Mouse (Mus musculus): ENCODE data around the gene Fcgr3.
"Not testable (repeated sequence)": the region's sequence is repeated elsewhere in the genome, so short reads cannot be mapped to it uniquely, and the experiment has no call there.

Fcgr3 gene

DNA sequence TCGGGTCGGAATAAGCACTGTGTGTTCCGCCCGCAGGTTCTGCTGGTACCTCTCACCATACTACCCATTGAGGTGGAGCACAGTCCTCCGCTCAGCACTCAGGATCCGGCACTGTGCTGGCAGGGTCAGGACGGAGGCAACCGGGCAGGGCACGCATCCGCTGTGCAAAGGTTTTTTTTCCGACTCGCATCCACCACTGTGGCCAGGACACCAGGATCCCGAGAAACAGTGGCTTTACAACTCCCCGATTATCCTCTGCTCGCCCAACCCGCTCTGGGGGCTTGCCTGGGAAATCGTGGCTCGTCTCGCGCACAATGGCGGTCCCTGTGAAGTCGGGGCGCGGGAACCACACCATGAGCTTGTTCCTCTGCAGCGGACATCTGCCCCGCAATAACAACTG is 21.0 kb upstream of the Fcgr3 start:
- DNase-seq (ENCODE audit: low read depth), result no peak

DNA sequence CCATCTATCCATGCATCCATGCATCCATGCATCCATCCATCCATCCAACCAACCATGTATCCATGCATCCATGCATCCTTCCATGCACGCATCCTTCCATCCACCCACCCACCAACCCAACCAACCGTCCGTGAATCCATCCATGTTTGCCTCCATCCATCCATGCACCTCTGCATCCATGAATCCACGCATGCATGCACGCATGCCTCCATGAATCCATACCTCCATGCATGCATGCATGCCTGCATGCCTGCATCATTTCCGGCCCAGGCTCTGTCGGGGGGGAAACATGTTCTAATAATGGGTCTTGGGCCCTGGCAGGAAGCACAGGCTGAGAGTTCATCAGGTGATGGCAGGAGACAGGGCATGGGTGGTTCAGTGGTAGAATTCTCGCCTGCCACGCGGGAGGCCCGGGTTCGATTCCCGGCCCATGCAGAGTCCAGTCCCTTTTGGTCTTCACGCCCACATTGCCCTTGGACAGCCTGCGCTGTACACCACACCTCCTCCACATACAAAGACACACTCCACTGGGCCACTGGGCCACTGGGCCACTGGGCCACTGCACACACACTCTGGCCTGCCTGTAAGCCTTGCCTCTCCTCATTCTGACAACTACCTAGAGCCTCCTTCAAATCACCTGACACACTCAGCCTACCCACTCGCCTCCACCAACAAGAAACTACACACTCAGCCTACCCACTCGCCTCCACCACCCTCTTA is 16.9 kb upstream of the Fcgr3 start:
- not testable (repeated sequence) for DNase-seq (ENCODE audit: low read depth)

DNA sequence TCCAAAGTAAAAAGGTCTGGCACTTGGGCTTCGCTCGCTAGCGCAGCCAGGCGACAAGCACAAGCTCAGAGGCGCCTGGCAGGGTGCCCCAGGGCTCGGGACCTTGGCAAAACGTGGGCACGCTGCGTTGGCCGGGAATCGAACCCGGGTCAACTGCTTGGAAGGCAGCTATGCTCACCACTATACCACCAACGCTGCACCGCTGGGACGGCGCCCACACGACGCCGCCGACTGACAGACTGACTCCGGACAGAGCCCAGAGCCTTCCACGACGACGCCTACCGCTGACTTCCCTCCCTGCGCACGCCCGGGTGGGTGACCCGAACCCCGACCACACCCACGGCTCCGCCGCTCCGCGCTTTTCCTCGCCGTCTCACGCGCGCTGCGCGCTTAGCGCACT is 15.1 kb upstream of the Fcgr3 start:
- not testable (repeated sequence) for DNase-seq (ENCODE audit: low read depth)

DNA sequence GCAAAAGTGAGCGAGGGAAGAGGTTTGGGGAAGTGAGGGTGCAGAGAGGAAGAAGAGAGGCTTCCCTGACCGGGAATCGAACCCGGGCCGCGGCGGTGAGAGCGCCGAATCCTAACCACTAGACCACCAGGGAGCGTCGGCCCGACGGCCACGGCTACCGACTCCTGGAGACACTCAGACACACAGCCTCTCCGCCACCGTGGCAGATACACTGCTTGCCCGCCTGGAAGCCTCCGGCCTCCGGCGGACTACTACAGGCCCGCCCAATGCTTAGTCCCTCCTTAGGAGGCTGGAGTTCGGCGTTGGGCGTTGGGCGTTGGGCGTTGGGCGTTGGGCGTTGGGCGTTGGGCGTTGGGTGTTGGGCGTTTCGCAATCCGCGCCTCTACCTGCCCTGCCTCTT is 14.6 kb upstream of the Fcgr3 start:
- not testable (repeated sequence) for DNase-seq (ENCODE audit: low read depth)

DNA sequence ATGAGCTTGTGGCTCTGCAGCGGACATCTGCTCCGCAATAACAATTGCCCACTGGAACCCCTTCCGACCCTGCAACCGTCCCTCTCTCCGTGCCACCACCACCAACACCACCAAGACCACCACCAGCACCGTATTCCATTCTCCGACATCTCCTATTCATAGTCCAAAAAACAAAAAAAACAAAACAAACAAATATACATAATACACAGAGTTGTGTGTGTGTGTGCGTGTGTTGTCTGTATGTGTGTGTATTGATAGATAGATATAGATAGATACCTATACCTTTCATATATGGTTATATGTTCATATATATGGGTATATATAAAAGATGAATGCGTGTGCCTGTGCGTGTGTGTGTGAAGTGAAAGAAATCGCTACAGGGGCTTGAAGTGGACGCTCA is 13.7 kb upstream of the Fcgr3 start:
- not testable (repeated sequence) for DNase-seq (ENCODE audit: low read depth)

DNA sequence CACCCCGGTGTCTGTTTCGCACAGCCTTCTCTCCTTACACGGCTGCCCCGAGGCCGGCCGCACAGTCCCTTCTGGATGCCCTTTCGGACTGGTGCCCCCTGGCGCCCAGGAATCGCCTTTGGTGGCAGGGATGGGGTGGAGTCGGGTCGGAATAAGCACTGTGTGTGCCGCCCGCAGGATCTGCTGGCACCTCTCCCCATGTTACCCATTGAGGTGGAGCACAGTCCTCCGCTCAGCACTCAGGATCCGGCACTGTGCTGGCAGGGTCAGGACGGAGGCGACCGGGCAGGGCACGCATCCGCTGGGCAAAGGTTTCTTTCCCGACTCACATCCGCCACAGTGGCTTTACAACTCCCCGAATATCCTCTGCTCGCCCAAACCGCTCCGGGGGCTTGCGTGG is 13.2 kb upstream of the Fcgr3 start:
- DNase-seq (ENCODE audit: low read depth), result not testable (repeated sequence)

DNA sequence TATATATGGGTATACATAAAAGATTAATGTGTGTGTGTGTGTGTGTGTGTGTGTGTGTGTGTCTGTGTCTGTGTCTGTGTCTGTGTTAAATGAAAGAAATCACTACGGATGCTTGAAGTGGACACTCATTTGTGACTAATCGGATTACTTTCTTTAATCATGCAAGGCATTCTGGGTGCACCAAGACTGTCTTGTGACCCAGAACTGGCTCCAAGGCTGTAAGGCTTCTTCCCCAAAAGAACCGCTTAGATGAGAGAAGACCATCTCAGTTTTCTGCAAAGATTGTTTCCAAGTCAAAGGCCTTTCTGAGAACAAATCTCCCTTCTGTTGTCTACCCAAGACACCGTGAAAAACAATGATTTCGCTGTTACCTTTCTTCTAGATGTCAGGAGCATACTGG is 12.5 kb upstream of the Fcgr3 start:
- not testable (repeated sequence) for DNase-seq (ENCODE audit: low read depth)

DNA sequence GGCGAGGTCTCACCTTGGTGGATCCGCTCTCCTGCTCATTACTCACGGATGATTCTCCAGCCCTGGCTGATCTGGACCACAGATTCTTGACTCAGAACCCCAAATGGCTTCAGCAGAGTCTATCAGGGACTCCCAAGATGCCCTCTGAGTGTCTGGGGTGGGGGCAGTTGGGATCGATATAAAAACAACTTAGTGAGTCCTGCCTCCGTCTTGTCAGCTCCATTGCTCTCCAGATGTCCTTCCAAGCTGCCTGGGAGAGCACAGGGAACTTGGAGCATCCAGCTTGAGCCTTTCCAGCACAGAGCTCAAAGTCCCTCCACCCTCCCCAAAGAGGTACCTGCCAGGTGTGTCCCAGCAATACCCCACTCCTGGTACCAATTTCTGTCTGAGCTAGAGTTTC is 11.4 kb upstream of the Fcgr3 start:
- not testable (repeated sequence) for DNase-seq (ENCODE audit: low read depth)

DNA sequence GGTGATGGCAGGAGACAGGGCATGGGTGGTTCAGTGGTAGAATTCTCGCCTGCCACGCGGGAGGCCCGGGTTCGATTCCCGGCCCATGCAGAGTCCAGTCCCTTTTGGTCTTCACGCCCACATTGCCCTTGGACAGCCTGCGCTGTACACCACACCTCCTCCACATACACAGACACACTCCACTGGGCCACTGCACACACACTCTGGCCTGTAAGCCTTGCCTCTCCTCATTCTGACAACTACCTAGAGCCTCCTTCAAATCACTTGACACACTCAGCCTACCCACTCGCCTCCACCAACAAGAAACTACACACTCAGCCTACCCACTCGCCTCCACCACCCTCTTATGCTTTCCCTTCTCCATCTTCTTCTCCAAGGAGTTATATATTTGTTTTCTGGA is 9.5 kb upstream of the Fcgr3 start:
- DNase-seq (ENCODE audit: low read depth), result not testable (repeated sequence)

DNA sequence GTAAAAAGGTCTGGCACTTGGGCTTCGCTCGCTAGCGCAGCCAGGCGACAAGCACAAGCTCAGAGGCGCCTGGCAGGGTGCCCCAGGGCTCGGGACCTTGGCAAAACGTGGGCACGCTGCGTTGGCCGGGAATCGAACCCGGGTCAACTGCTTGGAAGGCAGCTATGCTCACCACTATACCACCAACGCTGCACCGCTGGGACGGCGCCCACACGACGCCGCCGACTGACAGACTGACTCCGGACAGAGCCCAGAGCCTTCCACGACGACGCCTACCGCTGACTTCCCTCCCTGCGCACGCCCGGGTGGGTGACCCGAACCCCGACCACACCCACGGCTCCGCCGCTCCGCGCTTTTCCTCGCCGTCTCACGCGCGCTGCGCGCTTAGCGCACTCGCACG is 7.5 kb upstream of the Fcgr3 start:
- not testable (repeated sequence) for DNase-seq (ENCODE audit: low read depth)

DNA sequence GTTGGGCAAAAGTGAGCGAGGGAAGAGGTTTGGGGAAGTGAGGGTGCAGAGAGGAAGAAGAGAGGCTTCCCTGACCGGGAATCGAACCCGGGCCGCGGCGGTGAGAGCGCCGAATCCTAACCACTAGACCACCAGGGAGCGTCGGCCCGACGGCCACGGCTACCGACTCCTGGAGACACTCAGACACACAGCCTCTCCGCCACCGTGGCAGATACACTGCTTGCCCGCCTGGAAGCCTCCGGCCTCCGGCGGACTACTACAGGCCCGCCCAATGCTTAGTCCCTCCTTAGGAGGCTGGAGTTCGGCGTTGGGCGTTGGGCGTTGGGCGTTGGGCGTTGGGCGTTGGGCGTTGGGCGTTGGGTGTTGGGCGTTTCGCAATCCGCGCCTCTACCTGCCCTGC is 7.0 kb upstream of the Fcgr3 start:
- not testable (repeated sequence) for DNase-seq (ENCODE audit: low read depth)

DNA sequence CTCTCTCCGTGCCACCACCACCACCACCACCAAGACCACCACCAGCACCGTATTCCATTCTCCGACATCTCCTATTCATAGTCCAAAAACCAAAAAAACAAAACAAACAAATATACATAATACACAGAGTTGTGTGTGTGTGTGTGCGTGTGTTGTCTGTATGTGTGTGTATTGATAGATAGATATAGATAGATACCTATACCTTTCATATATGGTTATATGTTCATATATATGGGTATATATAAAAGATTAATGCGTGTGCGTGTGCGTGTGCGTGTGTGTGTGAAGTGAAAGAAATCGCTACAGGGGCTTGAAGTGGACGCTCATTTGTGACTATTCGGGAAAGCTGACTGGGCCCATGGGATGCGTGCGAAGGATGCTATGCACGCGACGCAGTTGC is 6.1 kb upstream of the Fcgr3 start:
- DNase-seq (ENCODE audit: low read depth), result not testable (repeated sequence)

DNA sequence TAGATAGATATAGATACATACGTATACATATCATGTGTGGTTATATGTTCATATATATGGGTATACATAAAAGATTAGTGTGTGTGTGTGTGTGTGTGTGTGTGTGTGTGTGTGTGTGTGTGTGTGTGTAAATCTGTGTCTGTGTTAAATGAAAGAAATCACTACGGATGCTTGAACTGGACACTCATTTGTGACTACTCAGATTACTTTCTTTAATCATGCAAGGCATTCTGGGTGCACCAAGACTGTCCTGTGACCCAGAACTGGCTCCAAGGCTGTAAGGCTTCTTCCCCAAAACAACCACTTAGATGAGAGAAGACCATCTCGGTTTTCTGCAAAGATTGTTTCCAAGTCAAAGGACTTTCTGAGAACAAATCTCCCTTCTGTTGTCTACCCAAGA is 4.8 kb upstream of the Fcgr3 start:
- not testable (repeated sequence) for DNase-seq (ENCODE audit: low read depth)

DNA sequence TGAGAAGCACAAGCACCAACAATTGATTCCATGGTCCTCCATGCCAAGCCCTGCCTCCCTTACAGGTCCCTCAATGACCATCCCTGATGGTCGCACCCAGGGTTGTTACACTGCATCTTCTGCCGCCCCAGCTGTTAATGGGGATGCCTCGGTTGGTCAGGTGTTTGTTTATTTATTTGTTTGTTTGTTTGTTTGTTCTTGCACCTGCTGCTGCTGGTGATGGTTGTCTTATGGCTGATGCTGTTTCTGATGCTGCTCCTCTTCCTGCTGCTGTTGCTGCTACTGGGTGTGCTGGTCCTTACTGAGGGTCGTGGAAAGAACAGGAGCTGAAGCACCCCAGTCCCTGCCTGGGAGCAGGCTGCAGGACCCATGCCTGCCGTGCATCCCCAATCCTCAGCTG is 3.2 kb upstream of the Fcgr3 start:
- DNase-seq (ENCODE audit: low read depth), result not testable (repeated sequence)

DNA sequence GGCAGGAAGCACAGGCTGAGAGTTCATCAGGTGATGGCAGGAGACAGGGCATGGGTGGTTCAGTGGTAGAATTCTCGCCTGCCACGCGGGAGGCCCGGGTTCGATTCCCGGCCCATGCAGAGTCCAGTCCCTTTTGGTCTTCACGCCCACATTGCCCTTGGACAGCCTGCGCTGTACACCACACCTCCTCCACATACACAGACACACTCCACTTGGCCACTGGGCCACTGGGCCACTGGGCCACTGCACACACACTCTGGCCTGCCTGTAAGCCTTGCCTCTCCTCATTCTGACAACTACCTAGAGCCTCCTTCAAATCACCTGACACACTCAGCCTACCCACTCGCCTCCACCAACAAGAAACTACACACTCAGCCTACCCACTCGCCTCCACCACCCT is 1.8 kb upstream of the Fcgr3 start:
- DNase-seq (ENCODE audit: low read depth), result not testable (repeated sequence)

DNA sequence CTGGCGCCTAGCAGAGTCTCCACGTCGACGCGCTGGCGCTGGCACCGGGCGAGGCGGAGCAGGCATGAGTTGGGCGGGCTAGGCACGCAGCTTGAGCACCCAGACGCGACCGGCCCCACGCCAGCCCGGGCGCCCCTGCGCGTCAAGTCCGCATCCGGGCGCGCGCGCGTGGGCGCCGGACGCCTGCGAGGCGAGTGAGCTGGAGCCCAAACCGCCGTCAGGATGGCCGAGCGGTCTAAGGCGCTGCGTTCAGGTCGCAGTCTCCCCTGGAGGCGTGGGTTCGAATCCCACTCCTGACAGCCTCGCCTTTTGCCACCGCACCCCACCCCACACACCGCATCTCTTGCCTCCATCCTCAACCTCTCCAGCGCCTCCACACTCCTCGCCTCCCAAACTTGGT is 1.0 kb upstream of the Fcgr3 start:
- DNase-seq (ENCODE audit: low read depth), result not testable (repeated sequence)

DNA sequence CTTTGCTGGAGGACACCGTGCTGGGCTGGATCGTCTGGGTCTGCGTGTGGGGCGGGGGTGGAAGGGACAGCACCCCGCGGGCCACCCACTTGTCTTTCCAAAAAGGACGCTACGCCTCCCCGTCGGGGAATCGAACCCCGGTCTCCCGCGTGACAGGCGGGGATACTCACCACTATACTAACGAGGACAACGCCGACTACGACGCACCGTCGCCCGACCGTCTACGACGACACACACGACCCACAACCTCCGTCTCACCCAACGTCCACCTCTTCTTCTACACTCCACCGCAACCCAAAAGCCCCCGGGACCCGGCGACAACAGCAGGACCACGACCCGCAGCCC is 480 bp upstream of the Fcgr3 start:
- DNase-seq (ENCODE audit: low read depth), result not testable (repeated sequence)

DNA sequence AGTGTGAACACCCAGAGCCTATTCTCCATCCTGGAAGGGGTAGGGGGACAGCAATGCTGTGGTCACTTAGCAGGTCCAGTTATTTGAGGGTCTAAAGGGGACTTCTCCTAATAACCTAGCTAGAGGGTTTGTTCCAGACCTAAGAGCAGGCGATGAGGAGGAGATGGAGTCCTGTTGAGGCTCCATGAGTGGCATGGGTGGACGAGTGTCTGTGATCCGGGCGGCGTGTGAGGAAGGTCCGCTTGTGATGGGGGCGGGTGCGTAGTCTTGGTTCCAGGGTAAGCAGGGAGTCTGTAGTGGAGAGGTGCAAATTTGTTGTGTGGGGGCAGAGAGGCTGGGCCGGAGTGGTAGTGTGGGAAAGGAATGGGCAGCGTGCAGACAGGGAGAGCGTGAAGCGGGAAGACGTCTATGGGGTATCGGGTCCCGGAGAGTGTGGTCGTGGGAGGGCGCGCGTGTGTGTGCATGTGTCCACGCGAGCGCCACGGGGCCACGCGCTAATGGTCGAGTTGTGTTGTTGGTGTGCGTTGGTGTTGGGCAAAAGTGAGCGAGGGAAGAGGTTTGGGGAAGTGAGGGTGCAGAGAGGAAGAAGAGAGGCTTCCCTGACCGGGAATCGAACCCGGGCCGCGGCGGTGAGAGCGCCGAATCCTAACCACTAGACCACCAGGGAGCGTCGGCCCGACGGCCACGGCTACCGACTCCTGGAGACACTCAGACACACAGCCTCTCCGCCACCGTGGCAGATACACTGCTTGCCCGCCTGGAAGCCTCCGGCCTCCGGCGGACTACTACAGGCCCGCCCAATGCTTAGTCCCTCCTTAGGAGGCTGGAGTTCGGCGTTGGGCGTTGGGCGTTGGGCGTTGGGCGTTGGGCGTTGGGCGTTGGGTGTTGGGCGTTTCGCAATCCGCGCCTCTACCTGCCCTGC is 905 bp downstream of the Fcgr3 start:
- not testable (repeated sequence) for DNase-seq (ENCODE audit: low read depth)

DNA sequence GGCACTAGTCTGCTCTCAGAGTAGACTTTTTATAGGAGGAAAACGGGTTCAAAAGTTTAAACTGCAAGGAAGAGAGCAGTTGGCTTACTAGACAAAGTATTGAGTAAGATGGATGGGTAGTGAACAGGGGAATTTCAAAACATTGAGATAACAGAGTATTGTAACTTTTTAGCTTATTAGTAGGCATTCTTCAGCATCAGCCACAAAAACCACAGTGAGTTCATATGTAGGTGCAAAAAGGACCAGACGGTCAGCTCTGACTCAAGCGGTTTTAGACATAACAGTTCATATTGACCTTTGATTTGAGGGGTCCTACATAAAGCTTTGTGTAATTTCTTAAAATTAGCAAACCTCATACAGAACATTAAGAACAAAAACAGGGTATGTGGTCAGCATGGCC is 3.2 kb downstream of the Fcgr3 start:
- no peak for DNase-seq (ENCODE audit: low read depth)

DNA sequence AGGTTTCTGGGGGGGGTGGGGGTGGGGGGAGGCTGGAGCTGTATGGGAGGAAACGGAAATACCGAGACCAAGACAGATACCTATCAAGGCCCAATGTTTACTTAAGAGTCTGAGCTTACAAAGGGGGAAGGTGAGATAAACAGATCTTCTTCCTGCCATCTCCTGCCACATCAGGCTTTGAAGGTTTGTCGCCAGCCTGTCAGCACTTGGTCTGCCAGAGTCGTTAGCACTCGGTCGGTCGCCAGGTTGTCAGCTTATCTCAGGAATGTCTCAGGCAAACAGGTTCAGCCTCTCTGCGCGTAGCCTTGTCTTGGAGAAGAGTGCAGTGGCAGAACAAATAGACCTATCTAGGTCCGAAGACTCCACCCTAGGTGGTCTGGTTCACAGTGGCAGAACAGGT is 4.3 kb downstream of the Fcgr3 start:
- DNase-seq (ENCODE audit: low read depth), result no peak

DNA sequence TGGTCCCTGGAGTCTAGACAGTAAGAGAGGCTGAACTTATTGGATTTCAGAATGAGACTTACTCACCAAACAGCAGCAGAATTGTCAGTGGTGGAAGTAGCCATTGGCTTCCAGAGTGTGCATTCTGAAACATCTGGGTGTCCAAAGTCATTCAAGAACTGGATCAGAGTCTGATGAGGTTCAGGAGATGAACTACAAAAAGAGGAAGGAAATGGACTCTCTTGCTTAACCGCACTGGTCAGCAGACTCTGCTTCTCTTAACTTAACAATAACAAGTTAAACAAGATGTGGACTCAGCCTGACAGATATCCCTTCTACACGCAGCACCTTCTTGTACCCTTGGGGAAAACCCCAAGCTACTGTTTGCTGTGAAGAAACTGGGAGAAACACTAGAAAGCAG is 5.5 kb downstream of the Fcgr3 start:
- DNase-seq (ENCODE audit: low read depth), result no peak

DNA sequence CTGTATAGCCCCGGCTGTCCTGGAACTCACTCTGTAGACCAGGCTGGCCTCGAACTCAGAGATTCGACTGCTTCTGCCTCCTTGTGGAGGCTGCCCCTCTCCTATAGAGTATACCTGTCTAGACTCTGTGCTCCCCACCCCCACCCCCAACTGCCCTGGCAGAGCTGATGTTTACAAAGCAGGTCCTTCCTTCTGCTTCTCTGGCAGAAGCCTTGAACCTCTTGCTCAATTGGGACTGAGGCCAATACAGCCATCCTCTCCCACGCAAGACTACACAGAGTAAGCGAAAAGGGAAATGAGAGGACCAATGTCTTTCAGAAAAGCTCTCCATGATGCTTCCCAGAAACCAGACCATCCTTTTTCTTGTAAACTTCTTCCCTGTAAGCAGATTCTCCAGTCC is 7.5 kb downstream of the Fcgr3 start:
- no peak for DNase-seq (ENCODE audit: low read depth)

DNA sequence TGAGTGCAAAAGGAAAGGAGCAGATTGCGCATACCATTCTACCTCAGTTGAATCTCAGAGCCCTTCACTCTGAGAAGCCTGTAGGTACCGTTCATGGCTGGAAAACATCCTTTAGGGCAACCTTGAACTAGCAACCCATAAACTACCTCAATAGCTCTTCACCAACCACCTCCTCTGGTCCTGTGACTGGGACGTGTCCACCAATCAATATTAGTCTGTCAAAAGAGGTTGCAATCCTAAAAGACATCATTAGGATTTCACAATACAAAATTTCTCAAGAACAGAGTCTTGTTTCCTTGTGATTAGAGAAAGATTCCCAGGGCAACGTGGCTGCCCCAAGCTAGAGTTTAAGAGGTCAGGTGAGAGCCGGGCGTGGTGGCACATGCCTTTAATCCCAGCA is 11.4 kb downstream of the Fcgr3 start:
- DNase-seq (ENCODE audit: low read depth), result no peak
